Mouse (Mus musculus): ENCODE measurements around the gene Rabgap1l.

The Rabgap1l gene

GRCm38 (mm10) chr1:160792686-160793355, at the start of gene Rabgap1l:
Gene Rabgap1l, minus strand, starts transcription at chr1:160793211.
- DNase-seq (ENCODE audit: extremely low read depth, low read depth, low spot score) = no peak

GRCm38 (mm10) chr1:160842567-160842966, 49.6 kb upstream of the Rabgap1l start:
- no peak for DNase-seq (ENCODE audit: extremely low read depth, low read depth, low spot score)

- no peak for DNase-seq (ENCODE audit: extremely low read depth, low read depth, low spot score)
Observed at GRCm38 (mm10) chr1:160840618-160841017, 47.6 kb upstream of the Rabgap1l start.

- DNase-seq (ENCODE audit: extremely low read depth, low read depth, low spot score) = no peak
Observed at GRCm38 (mm10) chr1:160839095-160839494, 46.1 kb upstream of the Rabgap1l start.

- no peak for DNase-seq (ENCODE audit: extremely low read depth, low read depth, low spot score)
Observed at GRCm38 (mm10) chr1:160834446-160834845, 41.4 kb upstream of the Rabgap1l start.

GRCm38 (mm10) chr1:160832267-160833021, 39.4 kb upstream of the Rabgap1l start:
- DNase-seq (ENCODE audit: extremely low read depth, low read depth, low spot score) = no peak

- no peak for DNase-seq (ENCODE audit: extremely low read depth, low read depth, low spot score)
Observed at GRCm38 (mm10) chr1:160830608-160831498, 37.8 kb upstream of the Rabgap1l start.

- no peak for DNase-seq (ENCODE audit: extremely low read depth, low read depth, low spot score)
Observed at GRCm38 (mm10) chr1:160825441-160825856, 32.4 kb upstream of the Rabgap1l start.

- DNase-seq (ENCODE audit: extremely low read depth, low read depth, low spot score) = no peak
Observed at GRCm38 (mm10) chr1:160823638-160824037, 30.6 kb upstream of the Rabgap1l start.

- DNase-seq (ENCODE audit: extremely low read depth, low read depth, low spot score) = no peak
Observed at GRCm38 (mm10) chr1:160814198-160814597, 21.2 kb upstream of the Rabgap1l start.

GRCm38 (mm10) chr1:160812428-160812827, 19.4 kb upstream of the Rabgap1l start:
- DNase-seq (ENCODE audit: extremely low read depth, low read depth, low spot score) = no peak

- DNase-seq (ENCODE audit: extremely low read depth, low read depth, low spot score) = no peak
Observed at GRCm38 (mm10) chr1:160811930-160812329, 18.9 kb upstream of the Rabgap1l start.

- DNase-seq (ENCODE audit: extremely low read depth, low read depth, low spot score) = no peak
Observed at GRCm38 (mm10) chr1:160805268-160805667, 12.3 kb upstream of the Rabgap1l start.

- no peak for DNase-seq (ENCODE audit: extremely low read depth, low read depth, low spot score)
Observed at GRCm38 (mm10) chr1:160799972-160800371, 7.0 kb upstream of the Rabgap1l start.

GRCm38 (mm10) chr1:160795016-160795415, 2.0 kb upstream of the Rabgap1l start:
- DNase-seq (ENCODE audit: extremely low read depth, low read depth, low spot score) = no peak

GRCm38 (mm10) chr1:160793791-160794757, 1.1 kb upstream of the Rabgap1l start:
- no peak for DNase-seq (ENCODE audit: extremely low read depth, low read depth, low spot score)

GRCm38 (mm10) chr1:160792156-160792685, 790 bp downstream of the Rabgap1l start:
- no peak for DNase-seq (ENCODE audit: extremely low read depth, low read depth, low spot score)

GRCm38 (mm10) chr1:160791381-160792155, 1.4 kb downstream of the Rabgap1l start:
- no peak for DNase-seq (ENCODE audit: extremely low read depth, low read depth, low spot score)

- no peak for DNase-seq (ENCODE audit: extremely low read depth, low read depth, low spot score)
Observed at GRCm38 (mm10) chr1:160790630-160791029, 2.4 kb downstream of the Rabgap1l start.
